10 mouse cellular contexts compared by ENCODE assay signal in genomic region chr12:31719586-31720275, GRCm38 (mm10). TPM values are rescaled to one million over a fixed set of nuclear protein-coding genes. Genes with fewer than 3 reads are reported as not detected.
DNase-seq lines count a peak whose midpoint lies in the region; ATAC-seq and TF ChIP-seq lines count a peak whose summit lies in the region.
"Had no signal": no experiment of that assay in that cellular context is flagged by ENCODE, and none has a peak within 500 bp of the region (broad histone marks: within the 10 kb centered on the region; RNA-seq: fewer than 3 reads in every experiment).

No protein-coding gene starts in this region.

- no peak for ATAC-seq in hindbrain, postnatal 0 days
- ATAC-seq in hindbrain, embryonic 13.5 days (ENCODE audit: low FRiP score), result no peak
- ATAC-seq: midbrain, embryonic 13.5 days had no signal

- H3K4me3 ChIP-seq in hindbrain, postnatal 0 days (ENCODE audit: low read length), result no peak overlapping the region
- no peak overlapping the region for H3K4me3 ChIP-seq in hindbrain, embryonic 13.5 days
- H3K4me3 ChIP-seq in E14TG2a.4 (replicated peaks; ENCODE audit: low read length), result no peak overlapping the region
- H3K4me3 ChIP-seq: embryonic facial prominence, embryonic 15.5 days; midbrain, embryonic 13.5 days had no signal

- H3K9ac ChIP-seq in hindbrain, postnatal 0 days (replicated peaks; ENCODE audit: low read length), result no peak overlapping the region
- no peak overlapping the region for H3K9ac ChIP-seq in hindbrain, embryonic 13.5 days
- H3K9ac ChIP-seq: embryonic facial prominence, embryonic 15.5 days; midbrain, embryonic 13.5 days had no signal

- H3K4me1 ChIP-seq in hindbrain, postnatal 0 days (ENCODE audit: insufficient read depth, low read length), result no peaks in the 10 kb centered on the region
- H3K4me1 ChIP-seq in hindbrain, embryonic 13.5 days (replicated peaks), result peaks cover 3% of the 10 kb centered on the region; the same call in 1 of the 2 replicates
- peaks cover 50% of the 10 kb centered on the region for H3K4me1 ChIP-seq in E14TG2a.4 (replicated peaks; ENCODE audit: low read depth, low read length)

- TF ChIP-seq CTCF in hindbrain, postnatal 0 days (IDR thresholded peaks at IDR 0.05; ENCODE audit: low read depth), result peak; percentile 67
- peak; percentile 43 for TF ChIP-seq CTCF in E14TG2a.4 (conservative IDR thresholded peaks at IDR 0.05; ENCODE audit: low read length)

- H3K27ac ChIP-seq in hindbrain, postnatal 0 days, result no peak overlapping the region
- H3K27ac ChIP-seq in hindbrain, embryonic 13.5 days, result no peak overlapping the region
- H3K27ac ChIP-seq: embryonic facial prominence, embryonic 15.5 days; midbrain, embryonic 13.5 days had no signal

- H3K4me2 ChIP-seq in hindbrain, postnatal 0 days (ENCODE audit: low read depth, low read length), result no peak overlapping the region
- H3K4me2 ChIP-seq in hindbrain, embryonic 13.5 days, result no peak overlapping the region
- H3K4me2 ChIP-seq: embryonic facial prominence, embryonic 15.5 days; midbrain, embryonic 13.5 days had no signal

- H3K27me3 ChIP-seq in hindbrain, postnatal 0 days (ENCODE audit: insufficient read depth, low read length), result no peaks in the 10 kb centered on the region
- H3K27me3 ChIP-seq in hindbrain, embryonic 13.5 days, result no peaks in the 10 kb centered on the region
- no peaks in the 10 kb centered on the region for H3K27me3 ChIP-seq in E14TG2a.4 (ENCODE audit: insufficient read depth, low read length)
- H3K27me3 ChIP-seq: embryonic facial prominence, embryonic 15.5 days; midbrain, embryonic 13.5 days had no signal

- WGBS in hindbrain, postnatal 0 days, result 95% methylated on average over 1 of the region's 1 CpGs
- WGBS in hindbrain, embryonic 13.5 days, result 92% methylated on average over 1 of the region's 1 CpGs

- DNase-seq in hindbrain, postnatal 0 days (ENCODE audit: low spot score), result peak; percentile 21
- peak; percentile 61 for DNase-seq in 416B (ENCODE audit: low read depth)
- DNase-seq in lung, adult 18-20 months, result peak; percentile 37 to 53
- no peak for DNase-seq in ovary, postnatal 14 days (ENCODE audit: low spot score)
- no peak for DNase-seq in layer of hippocampus, postnatal 10 days (ENCODE audit: low spot score in 2 of 2)
- DNase-seq in thymus, adult 18-20 months, result no peak

- H3K9me3 ChIP-seq in hindbrain, postnatal 0 days (ENCODE audit: low read length), result no peaks in the 10 kb centered on the region
- no peaks in the 10 kb centered on the region for H3K9me3 ChIP-seq in hindbrain, embryonic 13.5 days
- no peaks in the 10 kb centered on the region for H3K9me3 ChIP-seq in E14TG2a.4 (ENCODE audit: low read length)
- H3K9me3 ChIP-seq: embryonic facial prominence, embryonic 15.5 days; midbrain, embryonic 13.5 days had no signal

- no peaks in the 10 kb centered on the region for H3K36me3 ChIP-seq in hindbrain, postnatal 0 days (ENCODE audit: insufficient read depth, low read length)
- H3K36me3 ChIP-seq in hindbrain, embryonic 13.5 days, result no peaks in the 10 kb centered on the region
- H3K36me3 ChIP-seq in E14TG2a.4 (ENCODE audit: insufficient read depth, low read length), result no peaks in the 10 kb centered on the region
- H3K36me3 ChIP-seq: embryonic facial prominence, embryonic 15.5 days; midbrain, embryonic 13.5 days had no signal

RNA-seq across cellular contexts. Expression of gene Gpr22, which starts 6.0 kb away (rescaled TPM):
- 19.4 and 24.7 TPM in 2 replicates for total RNA-seq in hindbrain, postnatal 0 days (2014; rRNA removed)
- 15.1 and 16.2 TPM in 2 replicates for polyA plus RNA-seq in hindbrain, postnatal 0 days (2015; fragmentation: Nextera tagmentation; extraction: Ambion mirVana)
- 16.7 and 17.0 TPM in 2 replicates for polyA plus RNA-seq in hindbrain, embryonic 13.5 days (2015; fragmentation: Nextera tagmentation; extraction: Ambion mirVana)
- 10 to 100 TPM; 50.5 to 59.9 TPM for total RNA-seq in layer of hippocampus, postnatal 10 days (2021)

Comparison
In these comparisons a context has a peak if more than half of its experiments do, and no peak if none do; other contexts are left out.
1. DNase-seq: peak in hindbrain, postnatal 0 days (single experiment), 416B (single experiment) and lung, adult 18-20 months (2 of 2); none in ovary, postnatal 14 days (single experiment), layer of hippocampus, postnatal 10 days (0 of 2) and thymus, adult 18-20 months (0 of 2).